Mouse (Mus musculus): ENCODE measurements around the gene Cyp2ab1.
"Not testable (repeated sequence)": the region's sequence is repeated elsewhere in the genome, so short reads cannot be mapped to it uniquely, and the experiment has no call there.

Cyp2ab1 gene

DNA sequence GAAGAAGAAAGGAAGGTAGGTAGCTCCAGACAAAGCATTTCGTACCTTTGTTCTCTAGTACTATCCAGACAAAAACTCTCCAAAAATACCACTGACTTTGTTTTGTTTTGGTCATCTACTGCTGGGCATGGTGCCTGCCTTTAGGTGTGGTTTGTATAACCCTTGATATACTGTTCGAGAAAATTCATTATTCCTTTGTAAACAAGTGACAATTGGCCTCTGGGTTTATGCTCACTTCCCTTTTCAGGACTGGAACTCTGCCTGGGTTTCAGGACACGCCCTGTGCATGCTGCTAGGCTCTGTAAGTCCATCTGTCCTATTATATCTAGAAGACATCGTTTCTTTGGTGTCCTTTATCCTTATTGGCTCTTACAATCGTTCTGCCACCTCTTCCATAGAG, at the start of gene Cyp2ab1:
Gene Cyp2ab1 (minus strand): TSS at position 119 of the 400 bp plus-strand sequence.
- DNase-seq (ENCODE audit: low spot score in 2 of 2), result no peak

GRCm38 (mm10) chr16:20371731-20372130, 46.5 kb upstream of the Cyp2ab1 start:
- no peak for DNase-seq (ENCODE audit: low spot score in 2 of 2)

- no peak for DNase-seq (ENCODE audit: low spot score in 2 of 2)
Observed at GRCm38 (mm10) chr16:20368221-20368620, 43.0 kb upstream of the Cyp2ab1 start.

DNA sequence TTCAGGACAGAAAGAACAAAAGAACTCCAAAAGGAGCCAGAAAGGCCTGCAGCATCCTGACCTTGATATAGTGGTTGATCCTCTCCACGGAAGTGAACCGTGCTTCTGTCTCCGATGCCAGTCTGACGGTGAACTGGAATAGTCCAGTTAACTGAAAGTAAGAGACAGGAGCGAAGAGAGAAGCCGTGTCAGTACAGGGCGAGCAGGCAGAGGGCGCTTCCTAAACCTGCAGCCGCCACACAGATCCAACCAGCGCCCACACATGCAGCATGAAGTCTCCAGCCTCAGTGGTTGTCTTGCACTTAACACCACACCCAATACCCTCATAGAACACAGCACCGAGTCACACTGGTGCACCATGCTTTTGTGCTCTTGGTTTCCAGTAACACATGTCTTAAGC, 36.9 kb upstream of the Cyp2ab1 start:
- DNase-seq (ENCODE audit: low spot score in 2 of 2), result no peak

DNA sequence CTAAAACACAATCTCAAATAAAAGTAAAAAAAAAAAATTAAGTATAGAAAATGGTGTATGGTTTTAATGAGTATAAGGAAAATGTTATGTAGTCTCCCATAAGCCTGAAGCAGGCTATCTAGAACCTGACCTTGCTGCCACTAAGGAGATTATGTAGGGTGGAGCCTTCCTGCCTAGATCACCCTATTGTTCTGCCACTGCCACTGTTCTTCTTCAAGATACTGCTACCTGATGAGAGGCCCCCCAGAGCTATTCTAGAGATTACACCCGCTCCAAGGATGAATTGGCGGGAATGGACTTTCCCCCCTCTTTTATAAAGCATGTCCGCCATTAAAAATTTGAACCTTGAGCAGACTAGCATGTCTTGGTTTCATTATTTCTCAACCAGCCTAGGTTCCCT, 36.3 kb upstream of the Cyp2ab1 start:
- not testable (repeated sequence) for DNase-seq (ENCODE audit: low spot score in 2 of 2)

- DNase-seq (ENCODE audit: low spot score in 2 of 2), result no peak
Observed at GRCm38 (mm10) chr16:20359643-20360295, 34.6 kb upstream of the Cyp2ab1 start.

DNA sequence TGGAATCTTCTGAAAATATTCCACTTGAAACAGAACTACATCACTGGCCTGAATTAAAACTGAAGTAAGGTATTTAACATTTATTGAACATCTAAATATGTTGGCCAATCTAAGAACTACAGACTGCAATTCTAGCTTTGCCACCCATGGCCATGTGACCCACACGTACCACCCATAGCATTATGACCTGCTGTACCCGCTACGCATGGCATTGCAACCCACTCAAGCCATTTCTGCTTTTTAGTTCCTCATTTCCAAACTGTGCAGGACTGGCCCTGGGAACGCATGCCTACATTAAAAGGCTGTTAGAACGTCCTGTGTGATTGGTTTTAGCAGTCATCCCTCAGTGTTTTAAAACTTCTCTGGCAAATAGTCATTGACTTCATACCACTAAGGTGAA, 32.6 kb upstream of the Cyp2ab1 start:
- no peak for DNase-seq (ENCODE audit: low spot score in 2 of 2)

GRCm38 (mm10) chr16:20354762-20355161, 29.6 kb upstream of the Cyp2ab1 start:
- DNase-seq (ENCODE audit: low spot score in 2 of 2), result no peak

DNA sequence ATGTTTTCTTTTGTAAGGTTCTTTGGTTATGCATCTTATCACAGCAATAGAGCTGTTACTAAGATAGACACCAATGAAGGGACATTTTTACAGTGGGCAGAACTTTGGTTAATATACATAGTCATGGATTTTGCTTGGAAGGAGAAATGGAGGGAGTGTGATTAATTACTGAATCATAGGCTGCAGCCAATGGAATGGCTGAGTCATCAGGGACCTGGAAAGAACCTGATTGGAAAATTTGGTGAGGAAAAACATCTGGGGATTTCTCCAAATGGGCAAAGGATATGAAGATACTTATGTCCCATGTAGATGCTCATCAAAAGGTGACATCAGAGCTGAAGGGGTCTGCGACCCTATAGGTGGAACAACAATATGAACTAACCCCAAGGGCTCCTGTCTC, 28.8 kb upstream of the Cyp2ab1 start:
- no peak for DNase-seq (ENCODE audit: low spot score in 2 of 2)

GRCm38 (mm10) chr16:20345464-20345863, 20.3 kb upstream of the Cyp2ab1 start:
- DNase-seq (ENCODE audit: low spot score in 2 of 2), result no peak

- DNase-seq (ENCODE audit: low spot score in 2 of 2), result no peak
Observed at GRCm38 (mm10) chr16:20338616-20339015, 13.4 kb upstream of the Cyp2ab1 start.

DNA sequence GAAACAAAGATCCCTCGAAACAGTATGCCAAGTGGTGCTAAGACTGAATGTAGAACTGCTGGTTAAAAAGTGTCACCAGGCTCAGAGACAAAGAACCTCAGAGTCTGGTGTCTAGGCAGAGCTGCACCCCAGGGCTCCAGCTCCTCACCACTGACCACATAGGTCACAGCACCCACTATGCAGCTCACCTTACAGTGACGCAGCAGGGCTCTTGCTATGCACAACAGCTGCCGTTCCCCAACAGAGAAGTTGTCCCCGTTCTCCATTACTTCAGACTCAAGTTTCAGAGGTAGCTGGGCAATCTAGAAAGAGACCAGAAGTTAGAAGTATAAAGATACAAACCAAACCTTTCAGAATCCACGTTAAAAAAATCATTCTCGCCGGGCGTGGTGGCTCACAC, 9.7 kb upstream of the Cyp2ab1 start:
- no peak for DNase-seq (ENCODE audit: low spot score in 2 of 2)

DNA sequence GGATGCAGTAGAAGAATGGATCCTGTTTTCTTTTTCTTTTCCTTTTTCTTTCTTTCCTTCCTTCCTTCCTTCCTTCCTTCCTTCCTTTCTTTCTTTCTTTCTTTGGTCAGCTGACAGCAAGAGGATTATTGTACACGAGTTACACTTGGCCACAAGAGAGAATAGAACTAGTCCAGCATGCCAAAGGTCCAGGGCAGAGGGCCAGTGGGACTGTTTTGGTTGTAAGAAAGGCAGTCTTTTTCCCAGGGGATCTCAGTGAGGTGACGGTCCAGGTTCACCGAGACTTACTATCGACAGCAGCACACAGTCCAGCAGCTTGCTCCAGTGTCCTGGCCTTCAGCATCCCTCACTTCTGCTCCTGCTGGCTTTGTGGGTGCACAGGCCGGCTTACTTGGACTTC, 3.1 kb upstream of the Cyp2ab1 start:
- no peak for DNase-seq (ENCODE audit: low spot score in 2 of 2)

DNA sequence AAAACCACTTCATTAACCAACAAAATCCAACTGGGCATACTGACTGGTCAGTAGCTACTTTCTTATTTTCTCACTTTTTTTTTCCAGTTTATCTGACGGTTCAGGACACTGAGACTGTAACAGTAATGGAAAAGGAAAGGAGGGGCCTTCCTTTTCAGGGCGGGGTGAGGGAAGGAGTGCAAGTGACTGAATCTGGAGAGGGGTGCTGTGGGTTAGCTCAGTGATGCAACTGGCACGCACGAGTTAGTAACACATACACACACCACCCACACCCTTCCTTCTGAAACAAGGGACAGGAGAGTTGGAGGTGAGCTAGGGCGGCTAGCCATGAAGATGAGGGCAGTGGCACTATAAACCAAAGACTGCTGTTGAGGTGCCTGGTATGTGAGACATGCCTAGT, 1.3 kb downstream of the Cyp2ab1 start:
- DNase-seq (ENCODE audit: low spot score in 2 of 2), result no peak

DNA sequence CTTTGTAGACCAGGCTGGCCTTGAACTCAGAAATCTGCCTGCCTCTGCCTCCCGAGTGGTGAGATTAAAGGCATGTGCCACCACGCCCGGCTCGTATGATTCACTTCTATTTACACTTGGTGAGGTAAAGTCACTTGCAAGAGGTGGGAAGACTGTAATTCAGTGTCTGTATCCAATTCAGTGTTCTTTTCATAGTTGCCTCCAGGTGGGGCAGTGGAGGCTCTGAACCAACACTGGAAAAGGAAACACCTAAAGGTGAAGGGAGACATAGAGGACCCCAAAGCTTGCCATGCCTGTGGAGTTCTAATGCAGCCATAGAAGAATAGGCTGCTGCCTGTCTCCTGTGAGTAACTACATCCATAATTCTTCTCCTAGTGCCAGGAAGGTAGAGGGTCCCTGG, 2.9 kb downstream of the Cyp2ab1 start:
- DNase-seq (ENCODE audit: low spot score in 2 of 2), result no peak

DNA sequence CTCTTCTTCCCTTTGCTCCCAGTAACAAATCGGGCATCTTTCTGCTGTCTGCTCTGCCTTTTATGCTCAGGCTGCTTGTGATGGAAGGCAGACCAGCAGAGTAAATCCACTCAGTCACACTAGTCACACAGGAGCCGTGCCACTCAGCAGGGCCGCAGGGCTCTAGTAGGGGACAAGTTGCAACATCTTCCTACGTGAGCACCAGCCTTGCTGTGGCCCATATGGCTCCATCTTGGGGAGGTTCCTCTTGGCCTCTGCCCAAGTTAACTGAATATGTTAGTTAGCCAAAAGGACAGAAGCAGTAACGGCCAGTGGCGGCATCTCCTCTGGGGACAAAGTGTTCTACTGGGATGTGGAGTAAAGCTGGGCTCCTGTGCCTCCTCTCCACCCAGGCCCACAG, 8.4 kb downstream of the Cyp2ab1 start:
- no peak for DNase-seq (ENCODE audit: low spot score in 2 of 2)

- DNase-seq (ENCODE audit: low spot score in 2 of 2), result no peak
Observed at GRCm38 (mm10) chr16:20315266-20315665, 9.9 kb downstream of the Cyp2ab1 start.

DNA sequence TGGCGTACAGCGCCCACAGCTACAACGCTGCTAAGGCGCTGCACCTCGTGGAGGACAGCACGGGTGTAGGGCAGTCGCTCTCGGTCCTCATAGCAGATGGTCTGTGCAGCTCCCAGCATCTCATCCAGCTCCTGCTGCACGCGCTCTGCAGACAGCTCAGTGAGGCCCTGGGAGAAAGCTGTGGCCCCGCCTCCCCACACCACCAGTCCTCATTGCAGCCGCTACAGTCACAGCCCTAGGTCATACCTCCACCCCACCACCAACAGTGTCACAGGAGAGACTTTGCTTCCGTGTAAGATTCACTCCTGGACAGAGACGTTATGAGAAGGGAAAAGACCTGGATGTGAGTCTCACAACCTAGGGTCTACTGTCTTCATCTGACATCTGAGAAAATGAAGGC, 12.9 kb downstream of the Cyp2ab1 start:
- no peak for DNase-seq (ENCODE audit: low spot score in 2 of 2)

GRCm38 (mm10) chr16:20301770-20302649, 23.2 kb downstream of the Cyp2ab1 start, which contains the start of gene Parl:
TSS of gene Parl (minus strand) at chr16:20302387.
- peak; percentile 75 to 93 for DNase-seq (ENCODE audit: low spot score in 2 of 2)

GRCm38 (mm10) chr16:20300076-20300475, 25.1 kb downstream of the Cyp2ab1 start:
- DNase-seq (ENCODE audit: low spot score in 2 of 2), result no peak

GRCm38 (mm10) chr16:20280238-20280637, 45.0 kb downstream of the Cyp2ab1 start:
- no peak for DNase-seq (ENCODE audit: low spot score in 2 of 2)

GRCm38 (mm10) chr16:20279395-20279794, 45.8 kb downstream of the Cyp2ab1 start:
- DNase-seq (ENCODE audit: low spot score in 2 of 2), result no peak

DNA sequence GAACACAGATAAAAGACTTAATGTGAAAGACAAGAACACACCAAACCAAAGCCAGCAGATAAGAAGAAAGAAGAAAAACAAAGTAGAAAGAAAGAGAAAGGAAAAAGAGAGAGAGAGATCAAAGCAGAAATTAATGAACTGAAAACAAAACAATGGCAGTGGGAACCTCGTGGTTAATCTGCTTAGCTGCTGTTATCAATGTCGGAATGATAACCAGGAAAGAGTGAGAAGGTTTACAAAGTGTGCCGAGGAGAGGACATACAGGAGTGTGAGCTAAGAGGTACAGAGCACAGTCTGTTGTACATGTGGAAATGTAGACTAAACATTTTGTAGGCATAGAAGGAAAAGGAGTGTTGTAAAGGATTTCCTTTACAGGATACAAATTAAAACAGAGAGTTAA, 52.2 kb downstream of the Cyp2ab1 start:
- DNase-seq (ENCODE audit: low spot score in 2 of 2), result no peak

Data from spleen, postnatal 10 days (tissue).